Mouse (Mus musculus) liver, adult 10 weeks (tissue): ENCODE data around the gene Tceanc2. TPM values are rescaled to one million over a fixed set of nuclear protein-coding genes. Genes with fewer than 3 reads are reported as not detected.

ENCODE experiments used
- polyA plus RNA-seq: library from polyadenylated mRNA; stranded (reverse); fragments of 350-450 nt; fragmentation: Illumina TruSeq; extraction: RNeasy Lipid Tissue Mini Kit (QIAGEN cat#74804); gene quantifications from one replicate; pipeline ENCODE4 v1.2.3, GENCODE M21; 2014; ENCODE audit warnings: low read depth, low replicate concordance

Gene Tceanc2
- polyA plus RNA-seq = 23.3 TPM

DNA sequence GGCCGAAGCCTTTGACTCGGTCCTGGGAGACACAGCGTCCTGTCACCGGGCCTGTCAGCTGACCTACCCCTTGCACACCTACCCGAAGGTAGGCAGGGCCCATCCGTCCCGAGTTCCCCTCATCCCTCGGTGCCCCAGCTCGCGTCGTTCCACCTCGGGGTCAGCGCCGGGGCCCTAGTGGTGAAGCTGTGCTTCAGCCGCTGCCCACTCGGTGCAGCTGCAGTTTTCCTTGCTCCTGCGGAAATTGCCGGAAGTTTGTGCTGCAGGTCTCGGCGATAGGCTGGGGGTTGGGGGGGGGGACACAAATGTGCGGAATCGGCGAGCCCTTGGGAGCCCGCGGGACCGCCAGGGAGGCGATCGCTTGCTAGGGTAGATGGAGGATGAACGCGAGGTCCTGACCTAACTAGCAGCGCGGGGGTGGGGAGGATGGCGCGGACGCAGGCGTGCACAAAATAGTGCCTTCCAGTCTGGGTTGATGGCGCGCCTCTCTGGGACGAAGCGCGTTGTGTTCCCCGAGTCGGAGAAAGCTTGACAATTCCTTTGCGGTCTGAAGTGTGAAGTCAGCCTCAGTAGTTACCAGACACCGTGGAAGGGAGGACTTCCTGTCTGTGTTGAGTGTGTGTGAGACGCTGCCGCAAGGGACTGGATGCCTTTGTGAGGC is at the start of gene Tceanc2:
TSS of gene Tceanc2 (minus strand) at position 287 of the 661 bp plus-strand sequence.

GRCm38 (mm10) chr4:107208880-107209279 is 30.0 kb upstream of the Tceanc2 start, which contains the start of gene Ldlrad1:
Gene Ldlrad1 (plus strand): TSS chr4:107209180.

GRCm38 (mm10) chr4:107178182-107178829 is 610 bp downstream of the Tceanc2 start, which contains the start of gene Tmem59:
Gene Tmem59 (plus strand): TSS chr4:107178399.

DNA sequence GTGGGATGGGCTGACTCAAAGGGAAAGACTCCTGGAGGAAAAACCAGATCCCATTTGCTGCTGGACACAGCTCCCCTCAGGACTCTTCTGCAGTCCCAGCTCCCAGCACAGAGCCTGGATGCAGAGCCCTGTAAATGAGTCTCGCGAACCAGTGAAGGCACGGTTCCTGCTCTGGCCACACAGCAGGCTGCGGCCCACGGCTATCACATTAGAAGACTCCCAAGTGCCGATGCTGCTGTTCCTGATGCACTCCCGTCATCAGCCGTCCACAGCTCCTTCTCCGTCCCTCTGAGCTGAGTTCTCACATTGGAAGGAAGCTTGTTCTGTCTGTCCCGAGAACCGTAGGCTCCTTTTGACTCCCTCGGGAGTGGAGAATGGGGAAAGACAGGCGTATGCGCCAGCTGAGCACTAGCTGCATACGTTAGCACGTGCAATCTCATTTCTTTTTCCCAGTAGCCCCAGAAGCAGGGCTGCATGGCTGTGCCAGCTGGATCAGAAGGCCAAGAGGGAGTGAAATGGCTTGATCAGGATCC is 82.0 kb downstream of the Tceanc2 start, which contains the start of gene Cdcp2:
TSS of gene Cdcp2 (plus strand) at position 51 of the 533 bp plus-strand sequence.

Other genes with a start within 250 kb of the Tceanc2 start
- 23.5 TPM for gene Mrpl37, start 112.2 kb downstream of the Tceanc2 start, polyA plus RNA-seq
- 1.6 TPM for gene Cyb5rl, start 112.1 kb downstream of the Tceanc2 start, polyA plus RNA-seq
- not detected for gene Cdcp2, start 82.2 kb downstream of the Tceanc2 start, polyA plus RNA-seq
- 596 TPM for gene Tmem59, start 717 bp downstream of the Tceanc2 start, polyA plus RNA-seq
- gene Ldlrad1, start 30.1 kb upstream of the Tceanc2 start, polyA plus RNA-seq = not detected
- gene Lrrc42, start 74.4 kb upstream of the Tceanc2 start, polyA plus RNA-seq = 18.2 TPM
- gene Hspb11, start 74.5 kb upstream of the Tceanc2 start, polyA plus RNA-seq = 30.8 TPM
- 274 TPM for gene Dio1, start 128.1 kb upstream of the Tceanc2 start, polyA plus RNA-seq
- gene Yipf1, start 135.2 kb upstream of the Tceanc2 start, polyA plus RNA-seq = 33.7 TPM
- 7.5 TPM for gene Ndc1, start 188.7 kb upstream of the Tceanc2 start, polyA plus RNA-seq